Comparison of ENCODE assay signal across 8 mouse cellular contexts in genomic region chr8:84856434-84856833, GRCm38 (mm10). TPM values are rescaled to one million over a fixed set of nuclear protein-coding genes. Genes with fewer than 3 reads are reported as not detected.
A peak's percentile ranks its signal among the peaks of the same experiment; 100 is the strongest.
DNase-seq lines count a peak whose midpoint lies in the region; ATAC-seq and TF ChIP-seq lines count a peak whose summit lies in the region.

No protein-coding gene starts in this region.

- H3K27ac ChIP-seq in intestine, embryonic 14.5 days (ENCODE audit: low read depth), result no peak overlapping the region
- H3K27ac ChIP-seq in intestine, postnatal 0 days (ENCODE audit: low read depth, low read length), result no peak overlapping the region
- H3K27ac ChIP-seq in embryonic facial prominence, embryonic 14.5 days (replicated peaks; ENCODE audit: low read depth, low read length), result no peak overlapping the region
- no peak overlapping the region for H3K27ac ChIP-seq in hindbrain, postnatal 0 days
- H3K27ac ChIP-seq in midbrain, embryonic 14.5 days (replicated peaks; ENCODE audit: low read depth, low read length), result no peak overlapping the region

- H3K9me3 ChIP-seq in intestine, embryonic 14.5 days (ENCODE audit: control insufficient read depth, low read length), result no peaks in the 10 kb centered on the region
- H3K9me3 ChIP-seq in intestine, postnatal 0 days (ENCODE audit: control insufficient read depth), result no peaks in the 10 kb centered on the region
- H3K9me3 ChIP-seq in embryonic facial prominence, embryonic 14.5 days (ENCODE audit: control insufficient read depth, low read length), result no peaks in the 10 kb centered on the region
- H3K9me3 ChIP-seq in hindbrain, postnatal 0 days (ENCODE audit: low read length), result no peaks in the 10 kb centered on the region
- H3K9me3 ChIP-seq in midbrain, embryonic 14.5 days (ENCODE audit: control insufficient read depth, low read length), result no peaks in the 10 kb centered on the region

- no peak overlapping the region for H3K4me2 ChIP-seq in intestine, embryonic 14.5 days (ENCODE audit: low read length)
- no peak overlapping the region for H3K4me2 ChIP-seq in intestine, postnatal 0 days (replicated peaks; ENCODE audit: low read depth)
- H3K4me2 ChIP-seq in embryonic facial prominence, embryonic 14.5 days (ENCODE audit: low read depth, low read length), result no peak overlapping the region
- H3K4me2 ChIP-seq in hindbrain, postnatal 0 days (ENCODE audit: low read depth, low read length), result no peak overlapping the region
- H3K4me2 ChIP-seq in midbrain, embryonic 14.5 days (ENCODE audit: low read length), result peak overlapping the region; percentile 4; the same call in 1 of the 2 replicates

- peaks cover 24% of the 10 kb centered on the region for H3K36me3 ChIP-seq in intestine, embryonic 14.5 days (ENCODE audit: control insufficient read depth, insufficient read depth, low read length)
- H3K36me3 ChIP-seq in intestine, postnatal 0 days (ENCODE audit: control insufficient read depth, insufficient read depth), result peaks cover 21% of the 10 kb centered on the region
- H3K36me3 ChIP-seq in embryonic facial prominence, embryonic 14.5 days (ENCODE audit: control insufficient read depth, insufficient read depth, low read length), result peaks cover 24% of the 10 kb centered on the region
- H3K36me3 ChIP-seq in hindbrain, postnatal 0 days (ENCODE audit: insufficient read depth, low read length), result peaks cover 9% of the 10 kb centered on the region
- peaks cover 24% of the 10 kb centered on the region for H3K36me3 ChIP-seq in midbrain, embryonic 14.5 days (ENCODE audit: control insufficient read depth, insufficient read depth, low read length)

- no peak for TF ChIP-seq CTCF in intestine, postnatal 0 days (IDR thresholded peaks at IDR 0.05; ENCODE audit: low read depth)
- no peak for TF ChIP-seq CTCF in hindbrain, postnatal 0 days (IDR thresholded peaks at IDR 0.05; ENCODE audit: low read depth)

- peak overlapping the region; percentile 99; the same call in 1 of the 2 replicates for H3K4me3 ChIP-seq in intestine, embryonic 14.5 days (ENCODE audit: low read depth, low read length)
- H3K4me3 ChIP-seq in intestine, postnatal 0 days (ENCODE audit: low read depth, low read length), result no peak overlapping the region
- H3K4me3 ChIP-seq in embryonic facial prominence, embryonic 14.5 days (ENCODE audit: low read depth, low read length), result peak overlapping the region; percentile 90; the same call in 1 of the 2 replicates
- peak overlapping the region; percentile 63; the same call in 1 of the 2 replicates for H3K4me3 ChIP-seq in hindbrain, postnatal 0 days (ENCODE audit: low read length)
- peak overlapping the region; percentile 86; the same call in 1 of the 2 replicates for H3K4me3 ChIP-seq in midbrain, embryonic 14.5 days (replicated peaks; ENCODE audit: low read depth, low read length)

- no peak overlapping the region for H3K9ac ChIP-seq in intestine, embryonic 14.5 days (ENCODE audit: low read length)
- no peak overlapping the region for H3K9ac ChIP-seq in intestine, postnatal 0 days (ENCODE audit: low read depth, low read length)
- no peak overlapping the region for H3K9ac ChIP-seq in embryonic facial prominence, embryonic 14.5 days (ENCODE audit: low read depth, low read length)
- no peak overlapping the region for H3K9ac ChIP-seq in hindbrain, postnatal 0 days (replicated peaks; ENCODE audit: low read length)
- no peak overlapping the region for H3K9ac ChIP-seq in midbrain, embryonic 14.5 days (replicated peaks; ENCODE audit: low read length)

- ATAC-seq in intestine, embryonic 14.5 days (replicated peaks; ENCODE audit: low FRiP score, low TSS enrichment, low read depth), result peak; percentile 33; the same call in 1 of the 2 replicates
- ATAC-seq in intestine, postnatal 0 days, result no peak
- no peak for ATAC-seq in embryonic facial prominence, embryonic 14.5 days (ENCODE audit: low read depth)
- no peak for ATAC-seq in hindbrain, postnatal 0 days
- peak; percentile 9; the same call in 1 of the 2 replicates for ATAC-seq in midbrain, embryonic 14.5 days (ENCODE audit: low FRiP score, low TSS enrichment)

- no peaks in the 10 kb centered on the region for H3K27me3 ChIP-seq in intestine, embryonic 14.5 days (replicated peaks; ENCODE audit: control insufficient read depth, insufficient read depth, low read length)
- no peaks in the 10 kb centered on the region for H3K27me3 ChIP-seq in intestine, postnatal 0 days (replicated peaks; ENCODE audit: control insufficient read depth, insufficient read depth, low read length)
- H3K27me3 ChIP-seq in embryonic facial prominence, embryonic 14.5 days (replicated peaks; ENCODE audit: control insufficient read depth, insufficient read depth, low read length), result no peaks in the 10 kb centered on the region
- H3K27me3 ChIP-seq in hindbrain, postnatal 0 days (ENCODE audit: insufficient read depth, low read length), result no peaks in the 10 kb centered on the region
- H3K27me3 ChIP-seq in midbrain, embryonic 14.5 days (ENCODE audit: control insufficient read depth, insufficient read depth, low read length), result no peaks in the 10 kb centered on the region

- H3K4me1 ChIP-seq in intestine, embryonic 14.5 days (replicated peaks; ENCODE audit: control insufficient read depth, insufficient read depth, low read length), result peaks cover 10% of the 10 kb centered on the region
- H3K4me1 ChIP-seq in intestine, postnatal 0 days (replicated peaks; ENCODE audit: control insufficient read depth, insufficient read depth, low read length), result 0 out of 2 replicates have a peak, but pooled peaks cover 3% of the 10 kb centered on the region
- peaks cover 8% of the 10 kb centered on the region for H3K4me1 ChIP-seq in embryonic facial prominence, embryonic 14.5 days (ENCODE audit: control insufficient read depth, insufficient read depth, low read length)
- peaks cover 7% of the 10 kb centered on the region for H3K4me1 ChIP-seq in hindbrain, postnatal 0 days (ENCODE audit: insufficient read depth, low read length)
- H3K4me1 ChIP-seq in midbrain, embryonic 14.5 days (ENCODE audit: control insufficient read depth, insufficient read depth, low read length), result peaks cover 13% of the 10 kb centered on the region

- WGBS in intestine, embryonic 14.5 days, result 89% methylated on average over 3 of the region's 3 CpGs
- WGBS in intestine, postnatal 0 days, result 96% methylated on average over 3 of the region's 3 CpGs
- 100% methylated on average over 3 of the region's 3 CpGs for WGBS in embryonic facial prominence, embryonic 14.5 days
- 93% methylated on average over 3 of the region's 3 CpGs for WGBS in hindbrain, postnatal 0 days
- 97% methylated on average over 3 of the region's 3 CpGs for WGBS in midbrain, embryonic 14.5 days

- DNase-seq in intestine, embryonic 14.5 days (ENCODE audit: low spot score), result no peak
- no peak for DNase-seq in embryonic facial prominence, embryonic 14.5 days (ENCODE audit: low spot score)
- DNase-seq in hindbrain, postnatal 0 days (ENCODE audit: low spot score), result no peak
- DNase-seq in midbrain, embryonic 14.5 days, result no peak
- no peak for DNase-seq in spleen, postnatal 14 days (ENCODE audit: low spot score in 2 of 2)
- DNase-seq in kidney, adult 9 months, result no peak
- no peak for DNase-seq in cerebellum, adult 8-10 months

RNA-seq across cellular contexts. Expression of gene Farsa, which starts 0.4 kb away (rescaled TPM):
- polyA plus RNA-seq in intestine, embryonic 14.5 days (2014; fragmentation: Nextera tagmentation; extraction: Ambion mirVana), result 89.0 TPM in 2 replicates
- 27.3 and 28.3 TPM in 2 replicates for polyA plus RNA-seq in intestine, postnatal 0 days (2015; fragmentation: Nextera tagmentation; extraction: Ambion mirVana)
- polyA plus RNA-seq in embryonic facial prominence, embryonic 14.5 days (2014; fragmentation: Nextera tagmentation; extraction: Ambion mirVana), result 67.1 and 76.5 TPM in 2 replicates
- total RNA-seq in hindbrain, postnatal 0 days (2014; rRNA removed), result 77.5 and 86.1 TPM in 2 replicates
- polyA plus RNA-seq in hindbrain, postnatal 0 days (2015; fragmentation: Nextera tagmentation; extraction: Ambion mirVana), result 87.4 and 89.8 TPM in 2 replicates
- polyA plus RNA-seq in midbrain, embryonic 14.5 days (2014; fragmentation: Nextera tagmentation; extraction: Ambion mirVana), result 95.6 and 111 TPM in 2 replicates

RNA-seq across cellular contexts. Expression of gene Calr, which starts 9.7 kb away (rescaled TPM):
- polyA plus RNA-seq in intestine, embryonic 14.5 days (2014; fragmentation: Nextera tagmentation; extraction: Ambion mirVana), result 721 and 823 TPM in 2 replicates
- 474 and 507 TPM in 2 replicates for polyA plus RNA-seq in intestine, postnatal 0 days (2015; fragmentation: Nextera tagmentation; extraction: Ambion mirVana)
- polyA plus RNA-seq in embryonic facial prominence, embryonic 14.5 days (2014; fragmentation: Nextera tagmentation; extraction: Ambion mirVana), result 805 and 891 TPM in 2 replicates
- 350 and 359 TPM in 2 replicates for total RNA-seq in hindbrain, postnatal 0 days (2014; rRNA removed)
- polyA plus RNA-seq in hindbrain, postnatal 0 days (2015; fragmentation: Nextera tagmentation; extraction: Ambion mirVana), result 418 and 457 TPM in 2 replicates
- 434 and 525 TPM in 2 replicates for polyA plus RNA-seq in midbrain, embryonic 14.5 days (2014; fragmentation: Nextera tagmentation; extraction: Ambion mirVana)

RNA-seq across cellular contexts. Expression of gene Syce2, which starts 15.5 kb away (rescaled TPM):
- polyA plus RNA-seq in intestine, embryonic 14.5 days (2014; fragmentation: Nextera tagmentation; extraction: Ambion mirVana), result 67.9 and 68.9 TPM in 2 replicates
- 27.1 and 32.7 TPM in 2 replicates for polyA plus RNA-seq in intestine, postnatal 0 days (2015; fragmentation: Nextera tagmentation; extraction: Ambion mirVana)
- polyA plus RNA-seq in embryonic facial prominence, embryonic 14.5 days (2014; fragmentation: Nextera tagmentation; extraction: Ambion mirVana), result 68.5 and 71.8 TPM in 2 replicates
- 11.8 and 14.0 TPM in 2 replicates for total RNA-seq in hindbrain, postnatal 0 days (2014; rRNA removed)
- 62.1 and 64.4 TPM in 2 replicates for polyA plus RNA-seq in hindbrain, postnatal 0 days (2015; fragmentation: Nextera tagmentation; extraction: Ambion mirVana)
- 17.4 and 27.4 TPM in 2 replicates for polyA plus RNA-seq in midbrain, embryonic 14.5 days (2014; fragmentation: Nextera tagmentation; extraction: Ambion mirVana)

RNA-seq across cellular contexts. Expression of gene Rad23a, which starts 16.0 kb away (rescaled TPM):
- 126 and 129 TPM in 2 replicates for polyA plus RNA-seq in intestine, embryonic 14.5 days (2014; fragmentation: Nextera tagmentation; extraction: Ambion mirVana)
- 67.8 and 74.2 TPM in 2 replicates for polyA plus RNA-seq in intestine, postnatal 0 days (2015; fragmentation: Nextera tagmentation; extraction: Ambion mirVana)
- polyA plus RNA-seq in embryonic facial prominence, embryonic 14.5 days (2014; fragmentation: Nextera tagmentation; extraction: Ambion mirVana), result 109 and 111 TPM in 2 replicates
- total RNA-seq in hindbrain, postnatal 0 days (2014; rRNA removed), result 62.5 and 68.1 TPM in 2 replicates
- 90.6 and 98.0 TPM in 2 replicates for polyA plus RNA-seq in hindbrain, postnatal 0 days (2015; fragmentation: Nextera tagmentation; extraction: Ambion mirVana)
- 83.4 and 84.3 TPM in 2 replicates for polyA plus RNA-seq in midbrain, embryonic 14.5 days (2014; fragmentation: Nextera tagmentation; extraction: Ambion mirVana)

RNA-seq across cellular contexts. Expression of gene Gadd45gip1, which starts 25.1 kb away (rescaled TPM):
- 57.8 and 60.8 TPM in 2 replicates for polyA plus RNA-seq in intestine, embryonic 14.5 days (2014; fragmentation: Nextera tagmentation; extraction: Ambion mirVana)
- polyA plus RNA-seq in intestine, postnatal 0 days (2015; fragmentation: Nextera tagmentation; extraction: Ambion mirVana), result 36.3 and 37.6 TPM in 2 replicates
- polyA plus RNA-seq in embryonic facial prominence, embryonic 14.5 days (2014; fragmentation: Nextera tagmentation; extraction: Ambion mirVana), result 41.3 and 41.5 TPM in 2 replicates
- total RNA-seq in hindbrain, postnatal 0 days (2014; rRNA removed), result 33.0 and 34.1 TPM in 2 replicates
- 43.4 and 45.3 TPM in 2 replicates for polyA plus RNA-seq in hindbrain, postnatal 0 days (2015; fragmentation: Nextera tagmentation; extraction: Ambion mirVana)
- 32.7 and 35.8 TPM in 2 replicates for polyA plus RNA-seq in midbrain, embryonic 14.5 days (2014; fragmentation: Nextera tagmentation; extraction: Ambion mirVana)

Comparison
In these comparisons a context has a peak if more than half of its experiments do, and no peak if none do; other contexts are left out.
1. ATAC-seq: peak in intestine, embryonic 14.5 days (single experiment) and midbrain, embryonic 14.5 days (single experiment); none in intestine, postnatal 0 days (single experiment), embryonic facial prominence, embryonic 14.5 days (single experiment) and hindbrain, postnatal 0 days (single experiment).